Mouse (Mus musculus): ENCODE results near the gene Grin2c.

The Grin2c gene

DNA sequence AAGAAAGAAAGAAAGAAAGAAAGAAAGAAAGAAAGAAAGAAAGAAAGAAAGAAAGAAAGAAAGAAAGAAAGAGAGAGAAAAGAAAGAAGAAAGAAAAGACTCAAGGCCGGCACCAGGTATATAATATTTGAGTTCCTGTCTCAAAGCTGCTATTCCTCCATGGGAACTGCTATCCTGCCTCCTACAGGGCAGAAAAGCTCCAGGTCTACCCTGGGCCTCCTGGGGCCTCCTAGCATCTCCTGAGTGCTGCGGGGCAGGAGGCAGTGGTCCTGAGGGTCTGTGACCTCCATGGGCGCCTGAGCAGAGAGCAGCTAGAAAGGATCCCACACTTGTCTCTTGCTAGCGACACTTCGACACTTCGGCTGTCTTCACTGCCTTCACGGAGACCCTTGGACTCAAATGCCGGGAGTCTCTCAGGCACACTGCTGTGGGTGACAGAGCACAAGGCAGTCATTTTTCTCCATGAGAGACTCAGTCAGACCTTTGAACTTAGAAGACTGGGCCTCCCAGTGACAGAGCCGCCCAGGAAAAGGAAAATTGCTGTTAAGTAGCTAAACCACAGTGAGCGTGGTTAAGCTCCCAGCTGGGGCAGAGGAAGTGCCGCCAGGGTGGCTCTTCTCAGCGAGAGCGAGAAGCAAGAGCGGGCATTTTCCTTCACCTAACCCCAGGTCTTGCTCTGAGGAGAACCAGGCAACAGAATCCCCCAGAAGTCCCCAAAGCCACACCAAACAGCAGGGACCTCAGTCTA lies 35.7 kb downstream of the Grin2c start:
- peak; percentile 72 for DNase-seq (ENCODE audit: low spot score)

DNA sequence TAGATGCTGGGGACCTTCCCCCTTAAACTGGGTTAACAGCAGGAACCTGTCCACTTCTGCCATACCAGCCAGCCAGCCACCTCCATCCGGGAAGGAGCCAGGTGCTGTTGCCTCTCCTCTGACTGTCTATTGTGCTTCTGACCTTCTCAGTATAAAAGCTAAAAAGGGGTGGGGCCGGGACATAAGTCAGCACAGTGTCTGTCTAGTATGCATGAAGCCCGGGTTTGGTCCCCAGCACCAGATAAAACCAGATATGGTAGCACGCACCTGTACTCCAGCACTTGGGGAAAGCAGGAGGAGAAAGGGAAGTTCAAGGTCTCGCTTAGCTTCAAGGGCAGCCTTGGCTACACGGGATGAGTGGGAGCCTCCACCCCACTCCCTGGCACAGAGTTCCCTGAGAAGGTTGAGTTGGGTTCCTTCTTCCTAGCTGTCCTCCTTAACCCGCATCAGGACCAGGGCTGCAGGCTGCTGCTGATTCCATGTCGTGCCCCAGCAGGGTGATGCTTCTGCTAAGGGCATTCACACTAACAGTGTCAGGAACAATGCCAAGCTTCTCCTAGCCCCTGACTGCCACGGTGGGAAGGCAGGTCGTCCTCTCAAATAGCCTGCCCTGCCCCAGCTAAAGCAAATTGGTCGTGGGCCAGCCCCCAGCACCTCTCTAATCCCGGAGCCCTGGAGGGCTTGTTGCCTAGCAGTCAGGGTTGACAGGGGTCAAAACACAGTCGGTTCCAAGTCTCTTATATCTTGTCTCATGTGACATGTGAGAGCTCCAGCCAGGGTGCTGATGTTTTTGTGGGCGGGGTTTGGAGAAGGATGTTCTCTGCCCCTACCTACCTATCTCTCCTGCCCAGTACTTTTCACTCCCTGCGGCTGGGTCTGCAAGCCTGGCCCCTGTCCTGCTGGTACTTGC lies 37.8 kb downstream of the Grin2c start:
- DNase-seq (ENCODE audit: low spot score), result peak; percentile 46

DNA sequence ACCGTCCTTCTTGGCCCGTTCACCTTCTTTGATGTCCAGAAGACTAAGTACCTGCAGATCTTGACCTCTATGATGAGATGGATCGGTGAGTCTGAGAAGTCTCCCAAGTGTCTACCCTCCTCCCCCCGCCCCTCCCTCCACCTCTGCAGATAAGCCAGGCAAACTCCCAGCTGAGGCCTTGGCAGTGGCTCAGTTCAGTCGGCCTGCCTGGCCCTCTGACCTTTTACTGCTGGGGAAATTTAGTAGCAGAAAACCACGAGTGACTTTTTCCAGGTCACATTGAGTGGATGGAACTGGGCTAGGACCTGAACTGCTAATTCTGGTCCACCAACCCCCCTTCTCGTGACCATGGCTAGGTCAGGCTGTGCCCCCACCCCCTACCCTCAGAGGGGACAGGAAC lies 38.6 kb downstream of the Grin2c start:
- no peak for DNase-seq (ENCODE audit: low spot score)

DNA sequence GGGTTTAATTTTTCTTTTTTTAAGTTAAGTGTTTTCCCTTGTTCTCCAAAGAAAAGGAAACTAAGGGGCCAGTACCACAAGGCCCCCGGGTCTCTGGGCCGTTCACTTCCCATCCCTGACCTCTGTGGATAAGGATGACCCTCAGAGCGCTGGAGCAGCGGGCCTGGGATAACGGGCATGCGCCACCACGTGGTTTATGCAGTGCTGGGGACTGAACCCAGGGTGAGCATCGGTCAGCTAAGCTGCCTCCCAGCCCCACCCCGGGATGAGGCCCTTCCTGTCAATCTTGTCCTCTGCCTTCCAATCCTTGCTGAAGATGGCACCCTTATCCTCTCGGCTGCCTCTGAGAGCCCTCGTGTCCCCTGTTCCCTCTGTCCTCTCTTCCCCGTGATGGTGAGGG lies 39.4 kb downstream of the Grin2c start:
- no peak for DNase-seq (ENCODE audit: low spot score)

DNA sequence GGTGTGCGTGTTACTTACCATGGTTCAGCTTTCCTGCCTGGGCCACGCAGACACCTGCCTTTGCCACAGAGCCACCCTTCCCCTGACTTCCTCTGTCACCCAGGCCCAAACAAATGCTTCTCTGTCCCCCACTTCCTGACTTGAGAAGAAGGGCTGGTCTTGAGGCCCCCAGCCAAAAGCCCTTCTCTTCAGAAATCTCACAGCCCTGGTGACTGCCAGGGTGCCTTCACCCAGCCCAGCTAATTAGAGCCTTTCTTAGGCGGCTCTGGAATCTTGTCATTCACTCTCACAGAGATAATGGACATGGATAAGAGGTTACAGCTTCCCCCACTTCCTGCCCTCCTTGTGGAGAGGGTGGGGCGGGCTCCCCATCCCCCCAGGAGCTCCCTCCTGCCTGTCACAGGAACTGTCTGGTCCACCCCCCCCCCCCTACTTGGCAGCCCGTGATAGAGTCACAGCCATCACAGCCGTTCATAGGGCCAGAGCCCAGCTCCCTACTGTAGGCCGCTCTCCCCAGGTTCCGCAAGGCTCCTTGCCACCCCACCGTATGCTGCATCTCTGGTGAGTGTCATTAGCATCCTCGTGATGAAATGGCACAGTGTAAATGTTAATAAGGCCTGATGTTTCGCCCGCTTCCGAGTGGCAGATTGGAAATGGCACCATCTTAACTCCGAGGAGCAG lies 40.1 kb downstream of the Grin2c start:
- no peak for DNase-seq (ENCODE audit: low spot score)

DNA sequence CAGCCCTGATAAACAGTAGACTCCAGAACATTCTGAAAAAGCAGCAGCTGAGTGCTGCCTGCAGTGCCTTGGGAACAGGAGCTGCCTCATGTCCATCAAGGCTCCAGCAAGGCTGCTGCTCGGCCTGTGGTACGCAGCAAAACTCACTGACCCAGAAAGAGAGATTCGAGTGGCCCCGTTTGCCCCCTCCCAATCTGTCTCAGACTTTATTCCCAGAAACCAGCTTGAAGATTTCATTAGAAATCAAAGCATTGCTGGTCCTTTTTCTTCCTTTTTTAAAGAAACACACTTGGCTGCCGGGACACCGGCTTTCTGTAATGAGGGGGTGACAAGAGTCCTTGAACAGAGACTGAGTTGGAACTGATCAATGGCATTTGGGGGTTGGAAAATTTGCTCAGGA lies 41.7 kb downstream of the Grin2c start:
- DNase-seq (ENCODE audit: low spot score), result no peak

DNA sequence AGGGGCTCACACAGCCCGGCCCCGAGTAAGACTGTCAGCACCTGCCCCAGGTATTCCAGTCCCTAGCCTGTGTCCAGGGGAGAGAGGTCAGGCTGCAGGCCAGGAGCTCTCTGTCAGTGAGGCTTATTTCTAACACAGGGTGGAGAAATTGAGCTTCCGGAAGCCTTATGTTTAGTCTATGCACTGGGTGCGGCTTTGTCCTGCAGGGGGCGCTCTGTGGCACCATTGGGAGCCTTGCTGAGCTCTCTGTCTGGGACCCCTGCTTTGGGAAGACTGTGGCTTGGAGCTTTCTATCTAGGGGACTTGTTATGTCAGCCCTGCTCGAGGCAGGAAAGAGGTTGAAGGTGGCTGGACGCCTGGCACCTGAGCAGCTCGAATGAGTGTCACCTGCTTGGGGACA lies 42.2 kb downstream of the Grin2c start:
- DNase-seq (ENCODE audit: low spot score), result no peak

DNA sequence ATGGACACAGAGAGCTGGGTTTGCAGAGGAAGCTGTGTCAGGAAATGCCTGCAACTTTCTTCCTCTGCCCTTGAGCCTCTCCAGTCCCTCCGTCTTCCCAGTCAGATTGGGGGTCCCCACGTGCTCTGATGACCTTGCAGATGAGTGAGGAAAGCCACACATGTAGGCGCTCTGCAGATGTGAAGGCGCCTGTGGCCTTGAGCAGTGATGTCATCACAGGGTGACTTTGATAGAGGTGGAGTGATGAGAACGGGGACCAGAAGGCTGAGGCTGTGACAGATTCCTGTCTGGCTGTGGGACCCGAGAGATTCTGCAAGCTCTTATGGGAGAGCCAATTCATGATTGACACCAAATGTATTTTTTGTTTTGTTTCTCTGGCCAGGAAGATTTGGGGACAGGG lies 43.2 kb downstream of the Grin2c start:
- DNase-seq (ENCODE audit: low spot score), result no peak

DNA sequence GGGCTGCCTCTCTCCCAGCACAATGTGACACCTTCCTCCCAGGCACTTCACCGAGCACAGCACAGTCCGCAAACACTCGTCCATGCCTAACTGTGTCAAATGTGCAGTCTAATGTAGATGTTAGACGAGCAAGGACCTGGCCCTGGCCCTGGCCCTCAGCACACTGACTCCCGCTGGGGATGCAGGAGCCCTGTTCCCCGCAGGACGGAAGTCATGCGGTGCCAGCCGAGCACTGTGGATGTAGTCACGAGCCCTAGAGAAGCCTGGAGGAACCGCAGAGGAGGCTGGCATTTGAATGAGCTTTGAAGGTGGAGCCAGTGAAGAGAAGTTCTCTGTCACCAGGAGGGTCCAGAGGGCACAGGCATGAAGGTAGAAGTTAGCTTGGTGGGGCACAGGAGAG lies 43.6 kb downstream of the Grin2c start:
- DNase-seq (ENCODE audit: low spot score), result no peak

DNA sequence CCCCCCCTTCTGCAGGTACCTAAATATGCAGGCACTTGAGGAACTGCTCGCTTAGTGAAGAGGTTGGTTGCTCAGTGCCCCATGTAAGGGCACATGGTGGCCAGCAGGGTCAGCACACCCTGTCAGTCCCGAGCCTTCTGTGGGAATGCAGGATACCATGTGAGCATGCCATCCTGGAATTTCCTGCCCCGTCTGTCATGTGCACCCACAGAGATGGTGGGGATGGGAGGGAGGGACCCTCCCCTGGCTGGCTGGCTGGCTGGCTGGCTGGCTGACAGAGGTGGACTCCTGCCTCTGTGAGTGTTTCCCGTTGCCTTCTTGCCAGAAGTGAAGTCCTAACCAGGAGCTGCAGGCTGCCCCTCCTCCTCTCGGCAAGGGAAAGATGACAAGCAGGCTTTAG lies 44.5 kb downstream of the Grin2c start:
- DNase-seq (ENCODE audit: low spot score), result no peak

DNA sequence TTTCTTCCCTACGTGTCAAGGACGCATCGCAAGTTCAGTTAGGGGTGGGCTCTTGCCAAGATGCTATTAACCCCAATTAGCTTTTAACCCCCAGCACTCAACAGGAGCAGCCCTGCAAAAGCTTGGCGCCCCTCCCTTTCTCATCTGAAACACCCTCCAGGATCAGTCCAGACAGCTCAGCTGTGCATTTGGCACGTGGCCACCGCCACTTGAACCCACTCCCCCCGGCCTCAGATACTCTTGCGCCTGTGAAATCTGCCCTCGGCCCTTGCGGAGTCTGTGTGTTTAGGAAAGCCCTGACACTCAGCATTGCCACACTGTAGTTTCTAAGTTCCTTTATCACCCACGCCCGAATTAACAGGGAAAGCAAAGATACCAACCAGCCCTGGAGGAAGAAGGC lies 45.0 kb downstream of the Grin2c start:
- DNase-seq (ENCODE audit: low spot score), result no peak

DNA sequence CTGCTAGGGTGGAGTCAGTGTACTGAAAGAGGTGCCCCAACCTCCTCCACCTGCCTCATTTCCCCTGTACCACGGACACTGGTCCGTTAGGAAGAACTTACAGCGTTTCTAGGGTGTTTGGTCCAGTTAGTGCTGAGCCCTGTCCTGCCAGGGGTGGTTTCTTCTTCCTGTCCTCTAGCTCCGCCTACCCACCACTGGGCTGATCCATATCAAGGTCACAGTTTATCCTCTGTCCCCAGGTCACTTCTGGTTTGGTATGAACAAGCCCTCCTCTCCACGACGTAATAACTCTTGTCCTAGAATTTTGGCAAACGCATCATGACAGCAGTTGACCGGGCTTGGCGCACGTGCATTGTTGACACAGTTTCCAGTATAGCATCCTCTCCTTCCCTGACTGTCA lies 47.4 kb downstream of the Grin2c start:
- DNase-seq (ENCODE audit: low spot score), result no peak

DNA sequence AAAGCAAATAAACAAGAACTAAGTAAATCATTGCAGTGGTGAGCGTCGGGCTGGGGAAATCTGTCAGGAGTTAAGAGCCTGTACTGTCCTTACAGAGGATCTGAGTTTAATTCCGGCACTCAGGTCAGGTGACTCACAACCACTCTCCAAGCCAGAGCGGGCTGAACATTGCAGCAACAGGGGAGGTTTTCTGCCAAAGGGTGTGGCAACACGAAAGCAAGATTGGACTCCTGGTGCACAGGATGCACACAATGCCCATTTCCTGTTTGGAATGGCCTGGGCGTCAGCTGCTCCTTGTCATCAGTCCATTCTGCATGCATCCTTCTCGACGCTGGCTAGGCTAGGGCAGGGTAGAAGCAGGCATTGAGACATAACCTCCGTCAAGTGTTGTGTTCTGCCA lies 47.8 kb downstream of the Grin2c start:
- peak; percentile 83 for DNase-seq (ENCODE audit: low spot score)

DNA sequence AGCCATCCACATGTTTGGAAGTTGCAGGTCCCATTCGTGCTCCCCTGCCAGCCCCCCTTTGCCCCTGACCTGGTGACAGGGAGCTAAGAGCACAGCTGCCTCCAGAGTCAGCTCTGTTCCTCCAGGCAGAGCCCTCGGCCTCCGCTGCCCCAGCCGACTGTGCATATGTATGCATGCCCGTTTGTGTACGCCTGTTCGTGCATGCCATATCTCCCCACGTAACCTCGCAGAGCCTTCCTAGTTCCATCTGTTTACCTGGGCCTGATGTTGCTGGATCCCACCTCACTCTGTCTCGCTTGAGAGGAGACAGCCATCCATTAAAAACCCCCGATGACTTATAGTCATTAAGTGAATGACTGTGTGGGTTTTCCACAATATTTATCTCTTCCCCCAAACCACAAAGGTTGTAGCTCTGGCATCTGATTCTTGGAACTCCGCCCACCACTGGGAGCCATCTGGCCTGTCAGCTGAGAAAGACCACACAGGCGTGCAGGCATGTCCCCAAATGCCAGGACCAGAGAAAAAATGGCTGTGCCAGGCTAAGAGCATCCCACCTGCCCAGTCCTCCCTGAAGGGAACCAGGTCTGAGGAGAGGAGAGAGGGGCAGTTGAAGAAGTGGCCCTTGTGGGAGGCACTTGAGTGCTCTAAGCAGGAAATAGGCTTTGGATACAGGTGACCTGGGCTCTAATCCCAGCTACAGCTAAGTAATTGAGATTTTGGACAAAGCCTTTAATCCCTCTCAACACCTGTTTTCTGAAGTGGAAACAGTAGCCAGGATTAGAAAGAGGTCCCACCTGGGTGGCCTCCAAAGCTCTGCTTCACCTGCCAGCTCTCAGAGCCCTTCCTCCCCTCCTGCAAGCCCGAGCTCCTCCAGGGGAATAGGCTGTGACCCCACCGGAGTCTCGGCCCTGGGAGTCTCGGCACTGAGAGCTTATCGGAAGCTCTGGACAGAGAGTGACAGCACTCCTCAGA lies 49.3 kb downstream of the Grin2c start:
- no peak for DNase-seq (ENCODE audit: low spot score)

DNA sequence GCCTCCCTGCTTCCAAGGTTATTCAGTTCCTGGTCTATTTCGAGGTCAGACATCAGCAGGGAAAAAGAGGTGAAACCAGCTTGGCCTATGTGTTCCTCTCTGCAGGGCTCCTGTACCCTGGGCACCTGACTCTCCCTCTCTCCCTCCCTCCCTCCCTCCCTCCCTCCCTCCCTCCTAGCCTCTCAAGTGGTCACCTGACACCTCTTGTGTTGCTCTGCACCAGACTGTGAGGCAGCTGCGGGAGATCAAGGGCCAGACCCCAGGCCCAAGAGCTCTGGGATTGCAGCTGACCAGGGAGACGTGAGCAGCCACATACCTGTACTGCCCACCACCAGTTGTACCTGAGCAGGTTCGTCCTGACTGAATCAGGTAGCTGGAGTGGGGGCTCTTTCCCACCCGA lies 51.9 kb downstream of the Grin2c start:
- DNase-seq (ENCODE audit: low spot score), result no peak

DNA sequence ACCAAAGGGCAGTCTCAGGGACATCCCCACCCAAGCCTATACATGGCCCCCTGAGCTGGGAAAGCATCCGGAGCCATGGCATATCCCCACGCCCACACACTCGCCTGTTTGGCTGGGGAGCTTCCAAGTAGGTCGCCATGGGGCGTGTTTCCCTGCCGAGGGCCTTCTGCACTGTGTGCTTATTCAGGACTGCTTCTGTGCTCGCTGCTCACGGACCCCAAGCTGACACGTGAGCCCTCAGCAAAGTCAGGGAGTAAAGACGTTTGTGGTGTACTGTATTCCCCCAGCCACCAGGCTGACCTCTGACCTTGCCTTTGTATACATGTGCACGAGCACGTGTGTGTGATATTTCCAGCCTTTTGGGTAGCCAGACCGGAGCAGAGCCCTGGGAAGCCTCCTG lies 54.9 kb downstream of the Grin2c start:
- DNase-seq (ENCODE audit: low spot score), result no peak

DNA sequence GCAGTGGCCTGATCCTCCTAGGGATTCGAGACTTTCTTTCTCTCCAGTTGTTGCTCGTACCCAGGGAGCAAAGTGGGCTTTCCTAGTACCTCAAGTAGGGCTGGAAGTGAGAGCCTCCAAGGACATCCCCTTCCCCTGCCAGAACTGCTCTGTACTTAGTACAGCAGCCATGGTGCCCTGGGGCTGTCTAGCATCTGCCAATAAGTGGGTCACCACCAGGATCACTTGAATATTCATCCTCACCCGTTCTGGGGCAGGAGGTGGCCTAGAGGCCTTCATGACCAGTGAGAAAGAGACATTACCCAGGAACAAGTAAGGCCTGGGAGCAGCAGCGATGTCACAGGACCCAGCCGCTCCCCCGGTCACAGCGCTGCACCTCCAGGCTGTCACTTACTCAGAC lies 57.1 kb downstream of the Grin2c start:
- DNase-seq (ENCODE audit: low spot score), result no peak

DNA sequence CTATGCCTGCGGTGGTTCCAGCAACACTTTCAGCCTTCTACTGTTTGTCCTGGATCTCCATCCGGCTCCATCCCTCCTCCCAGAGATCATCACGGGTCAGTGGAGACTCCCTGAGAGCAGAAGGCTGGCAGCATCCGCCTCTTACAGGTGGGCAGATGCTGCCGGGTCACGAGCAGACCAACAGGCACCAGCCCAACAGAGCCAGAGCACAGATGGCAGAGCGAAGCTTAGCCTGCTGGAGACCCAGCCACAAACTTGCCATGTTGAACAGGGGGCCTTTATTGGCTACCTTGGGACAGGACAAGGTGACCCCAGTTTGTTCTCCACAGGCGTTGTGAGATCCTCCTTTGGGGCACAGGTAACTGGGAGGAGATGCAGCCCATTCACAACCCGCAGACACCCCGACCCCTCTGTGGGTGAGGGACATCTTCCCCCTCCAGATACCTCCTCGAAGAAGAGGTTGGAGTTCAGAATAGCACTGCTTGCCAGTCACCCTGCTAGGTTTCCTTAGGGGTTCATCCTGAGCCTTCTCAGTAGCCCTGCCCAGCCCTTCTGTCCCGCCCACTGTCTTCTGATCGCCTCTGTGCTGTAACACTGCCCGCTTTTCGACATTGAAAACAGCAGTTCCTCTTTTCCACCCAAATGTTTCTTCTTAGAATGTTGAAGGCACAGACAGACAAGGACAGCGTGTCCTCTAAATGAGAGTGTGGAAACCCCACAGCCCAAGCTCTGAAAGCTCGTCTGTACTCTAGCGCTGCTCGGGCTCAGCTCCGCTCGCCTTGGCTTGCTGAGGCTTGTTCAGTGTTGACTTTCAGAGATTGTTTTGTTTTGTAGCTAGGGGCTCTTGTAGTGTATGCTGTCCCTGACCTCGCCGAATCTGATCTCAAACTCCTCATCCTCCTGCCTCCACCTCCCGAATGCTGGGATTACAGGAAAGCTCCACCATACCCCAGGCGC lies 58.0 kb downstream of the Grin2c start:
- no peak for DNase-seq (ENCODE audit: low spot score)

DNA sequence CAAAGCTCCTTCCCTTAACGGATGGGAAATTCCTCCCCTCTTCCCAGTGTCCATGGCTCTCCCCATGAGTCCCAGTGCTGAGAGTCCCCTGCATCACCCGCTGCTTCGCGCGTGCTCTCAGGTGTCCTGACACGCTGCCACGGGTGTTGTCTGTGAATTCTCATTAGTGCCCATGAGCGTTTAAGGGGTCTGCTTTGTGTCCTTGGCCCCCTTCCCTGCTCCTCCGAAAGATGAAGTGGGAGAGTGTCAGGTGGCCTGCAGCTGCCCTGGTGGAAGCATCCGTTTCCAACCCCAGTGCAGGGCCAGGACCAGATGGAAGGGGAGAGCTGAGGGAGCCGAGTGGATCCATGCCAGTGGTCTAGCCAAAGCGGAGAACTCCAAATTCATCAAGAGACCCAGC lies 58.9 kb downstream of the Grin2c start:
- no peak for DNase-seq (ENCODE audit: low spot score)

DNA sequence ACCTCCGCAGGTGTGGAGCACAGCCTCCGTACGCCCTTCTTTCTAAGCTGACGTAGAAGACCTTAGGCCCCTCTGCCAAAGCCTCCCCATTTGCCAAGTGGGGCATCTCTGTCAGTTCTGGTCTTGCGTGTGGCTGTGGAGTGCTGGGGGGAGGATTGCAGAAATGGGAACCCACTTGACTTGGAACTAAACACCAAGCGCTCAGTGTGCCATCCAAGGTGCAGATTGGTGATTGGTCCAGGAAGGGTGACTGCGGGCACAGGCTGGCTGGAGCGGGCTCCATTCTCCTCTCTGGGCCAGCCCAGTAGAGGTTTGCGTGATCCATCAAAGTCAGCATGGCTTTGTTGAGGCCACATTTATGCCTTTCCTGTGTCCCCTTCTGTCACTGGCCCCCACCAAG lies 64.3 kb downstream of the Grin2c start:
- DNase-seq (ENCODE audit: low spot score), result no peak

DNA sequence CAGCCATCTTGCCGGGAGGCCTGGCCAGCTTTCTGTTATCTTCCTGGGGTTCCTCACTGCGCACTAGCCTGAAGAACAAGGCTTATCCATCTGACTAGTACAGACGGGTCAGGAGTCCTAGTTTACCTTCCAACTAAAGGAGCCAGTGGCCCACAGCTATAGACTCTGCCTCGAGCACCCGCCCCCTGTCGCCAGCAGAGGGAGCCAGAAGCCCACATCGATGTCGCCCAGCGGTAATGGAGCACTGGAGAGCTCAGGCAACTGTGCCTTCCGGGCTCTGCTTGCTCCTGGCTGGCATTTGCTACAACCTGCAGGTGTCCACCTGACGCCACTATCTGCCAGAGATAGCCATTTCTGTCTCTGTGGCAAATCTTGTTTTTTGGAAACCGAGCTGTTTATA lies 64.7 kb downstream of the Grin2c start:
- peak; percentile 74 for DNase-seq (ENCODE audit: low spot score)
